Mouse (Mus musculus): ENCODE results near the gene Chd1l. TPM values are rescaled to one million over a fixed set of nuclear protein-coding genes. Genes with fewer than 3 reads are reported as not detected.

The Chd1l gene
- polyA plus RNA-seq, 1 experiment from 2014 or later, result 9.6 TPM

DNA sequence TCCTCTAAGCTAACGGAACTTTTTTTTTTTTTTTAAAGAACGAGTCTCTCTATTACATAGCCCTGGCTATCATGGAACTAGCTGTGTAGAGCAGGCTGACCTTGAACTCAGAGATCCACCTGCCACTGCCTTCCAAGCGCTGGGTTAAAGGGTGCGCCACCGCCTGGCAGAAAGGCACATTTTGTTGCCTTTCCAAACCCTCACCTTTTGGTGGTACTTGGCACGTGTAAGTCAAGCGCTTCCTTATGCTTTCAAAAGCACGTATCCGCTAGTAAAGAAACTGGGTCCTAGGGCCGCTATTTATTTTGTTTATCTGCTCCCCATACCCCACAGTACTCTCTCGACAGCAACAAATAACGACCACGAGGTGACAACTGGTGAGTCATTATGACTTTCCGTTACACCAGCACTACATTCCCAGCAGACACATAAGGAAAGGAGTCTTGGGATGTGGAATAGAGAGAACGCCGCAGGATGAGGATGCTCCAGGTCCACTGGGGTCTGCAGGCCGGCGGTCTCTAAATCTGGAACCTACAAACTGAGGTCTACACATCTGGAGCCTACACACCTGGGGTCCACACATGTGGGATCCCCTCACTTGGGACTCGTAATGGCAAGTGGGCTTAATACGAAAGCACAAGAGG lies 680 bp downstream of the Chd1l start:
- Histone ChIP-seq H3K9ac (replicated peaks; ENCODE audit: low read depth) (peak overlapping the region; percentile 69), H3K27ac (ENCODE audit: low read length) (peak overlapping the region; percentile 87), H3K4me3 (ENCODE audit: low read depth, low read length) (peak overlapping the region; percentile 92), H3K27me3 (replicated peaks; ENCODE audit: insufficient read depth, low read length) (no peaks in the 10 kb centered on the region), H3K9me3 (ENCODE audit: low read length) (no peaks in the 10 kb centered on the region), H3K4me2 (replicated peaks; ENCODE audit: low read depth, low read length) (peak overlapping the region; percentile 71), H3K36me3 (ENCODE audit: insufficient read depth, low read length) (no peaks in the 10 kb centered on the region), H3K4me1 (ENCODE audit: insufficient read depth, low read depth, low read length) (no peaks in the 10 kb centered on the region)
- ATAC-seq, result peak; percentile 15; the same call in 1 of the 2 replicates
- DNase-seq (ENCODE audit: low spot score), result peak; percentile 29
- TF ChIP-seq EP300 (IDR thresholded peaks at IDR 0.05), result no peak
- peak; percentile 62 for TF ChIP-seq CTCF (IDR thresholded peaks at IDR 0.05)
- WGBS, result 4% methylated on average over 20 of the region's 20 CpGs

GRCm38 (mm10) chr3:97600050-97600832 lies 9.8 kb downstream of the Chd1l start:
- no peak overlapping the region for H3K9ac ChIP-seq (replicated peaks; ENCODE audit: low read depth)
- no peaks in the 10 kb centered on the region for H3K27me3 ChIP-seq (replicated peaks; ENCODE audit: insufficient read depth, low read length)
- no peaks in the 10 kb centered on the region for H3K4me1 ChIP-seq (ENCODE audit: insufficient read depth, low read depth, low read length)
- TF ChIP-seq CTCF (IDR thresholded peaks at IDR 0.05), result no peak
- no peak for TF ChIP-seq EP300 (IDR thresholded peaks at IDR 0.05)
- no peak overlapping the region for H3K27ac ChIP-seq (ENCODE audit: low read length)
- DNase-seq (ENCODE audit: low spot score) (no peak), ATAC-seq (no peak)
- H3K4me2 ChIP-seq (replicated peaks; ENCODE audit: low read depth, low read length), result no peak overlapping the region
- 95% methylated on average over 3 of the region's 3 CpGs for WGBS
- H3K4me3 ChIP-seq (ENCODE audit: low read depth, low read length), result no peak overlapping the region
- no peaks in the 10 kb centered on the region for H3K9me3 ChIP-seq (ENCODE audit: low read length)
- H3K36me3 ChIP-seq (ENCODE audit: insufficient read depth, low read length), result no peaks in the 10 kb centered on the region

DNA sequence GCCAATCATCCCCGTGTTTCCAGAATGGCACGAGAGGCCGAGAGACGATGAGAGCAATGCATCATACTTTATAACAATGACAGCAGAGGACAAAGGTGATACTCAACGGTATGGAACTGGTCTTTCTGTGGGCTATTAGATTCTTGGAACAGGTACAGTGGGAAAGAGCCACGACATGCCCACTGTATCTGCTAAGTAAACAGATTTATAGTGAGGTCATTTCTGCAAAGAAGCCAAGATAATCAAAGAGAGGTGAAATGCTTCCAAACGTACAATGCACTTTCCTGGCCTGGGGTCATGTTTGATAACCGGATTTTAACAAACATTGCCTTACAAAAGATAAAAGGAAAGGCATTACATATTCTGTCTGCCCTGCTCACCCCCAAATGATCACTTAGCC lies 13.2 kb downstream of the Chd1l start:
- H3K9me3 ChIP-seq (ENCODE audit: low read length), result no peaks in the 10 kb centered on the region
- TF ChIP-seq EP300 (IDR thresholded peaks at IDR 0.05), result no peak
- TF ChIP-seq CTCF (IDR thresholded peaks at IDR 0.05), result no peak
- no peaks in the 10 kb centered on the region for H3K36me3 ChIP-seq (ENCODE audit: insufficient read depth, low read length)
- no peak for DNase-seq (ENCODE audit: low spot score)
- H3K27me3 ChIP-seq (replicated peaks; ENCODE audit: insufficient read depth, low read length), result no peaks in the 10 kb centered on the region
- no peak for ATAC-seq
- no peak overlapping the region for H3K9ac ChIP-seq (replicated peaks; ENCODE audit: low read depth)
- H3K4me2 ChIP-seq (replicated peaks; ENCODE audit: low read depth, low read length), result no peak overlapping the region
- WGBS, result 32% methylated on average over 8 of the region's 8 CpGs
- no peak overlapping the region for H3K27ac ChIP-seq (ENCODE audit: low read length)
- no peaks in the 10 kb centered on the region for H3K4me1 ChIP-seq (ENCODE audit: insufficient read depth, low read depth, low read length)
- no peak overlapping the region for H3K4me3 ChIP-seq (ENCODE audit: low read depth, low read length)

GRCm38 (mm10) chr3:97595066-97595465 lies 14.9 kb downstream of the Chd1l start:
- Histone ChIP-seq H3K27ac (ENCODE audit: low read length) (no peak overlapping the region), H3K36me3 (ENCODE audit: insufficient read depth, low read length) (no peaks in the 10 kb centered on the region), H3K4me1 (ENCODE audit: insufficient read depth, low read depth, low read length) (no peaks in the 10 kb centered on the region), H3K27me3 (replicated peaks; ENCODE audit: insufficient read depth, low read length) (no peaks in the 10 kb centered on the region), H3K9me3 (ENCODE audit: low read length) (no peaks in the 10 kb centered on the region), H3K4me3 (ENCODE audit: low read depth, low read length) (no peak overlapping the region), H3K4me2 (replicated peaks; ENCODE audit: low read depth, low read length) (no peak overlapping the region), H3K9ac (replicated peaks; ENCODE audit: low read depth) (no peak overlapping the region)
- DNase-seq (ENCODE audit: low spot score) (peak; percentile 71), ATAC-seq (peak; percentile 86)
- TF ChIP-seq EP300 (IDR thresholded peaks at IDR 0.05), result peak; percentile 17; the same call in 1 of the 2 replicates
- no peak for TF ChIP-seq CTCF (IDR thresholded peaks at IDR 0.05)
- 54% methylated on average over 6 of the region's 6 CpGs for WGBS

DNA sequence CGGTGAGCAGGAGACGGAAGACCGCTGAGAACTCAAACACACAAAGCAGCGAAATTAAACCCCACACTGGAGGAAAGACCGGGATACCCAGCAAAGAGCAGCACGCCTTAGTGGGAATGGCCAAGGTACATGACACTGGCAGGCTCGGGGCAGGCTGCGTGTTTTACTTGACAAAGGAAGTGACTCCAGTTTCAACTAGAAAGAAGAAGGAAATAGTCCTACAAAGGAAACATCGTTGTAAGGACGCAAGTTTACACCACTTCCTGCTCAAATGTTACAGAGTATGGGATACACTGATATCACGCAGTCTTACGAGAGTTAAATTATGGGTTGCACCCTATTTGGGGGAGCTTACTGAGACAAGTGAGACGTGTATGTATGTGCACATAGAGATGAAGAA lies 15.9 kb downstream of the Chd1l start:
- Histone ChIP-seq H3K36me3 (ENCODE audit: insufficient read depth, low read length) (0 out of 2 replicates have a peak, but pooled peaks cover 7% of the 10 kb centered on the region), H3K9me3 (ENCODE audit: low read length) (no peaks in the 10 kb centered on the region), H3K4me2 (replicated peaks; ENCODE audit: low read depth, low read length) (no peak overlapping the region), H3K4me3 (ENCODE audit: low read depth, low read length) (no peak overlapping the region), H3K27me3 (replicated peaks; ENCODE audit: insufficient read depth, low read length) (no peaks in the 10 kb centered on the region), H3K9ac (replicated peaks; ENCODE audit: low read depth) (no peak overlapping the region), H3K4me1 (ENCODE audit: insufficient read depth, low read depth, low read length) (no peaks in the 10 kb centered on the region), H3K27ac (ENCODE audit: low read length) (no peak overlapping the region)
- no peak for TF ChIP-seq EP300 (IDR thresholded peaks at IDR 0.05)
- no peak for TF ChIP-seq CTCF (IDR thresholded peaks at IDR 0.05)
- DNase-seq (ENCODE audit: low spot score), result no peak
- ATAC-seq, result no peak
- 58% methylated on average over 13 of the region's 13 CpGs for WGBS

DNA sequence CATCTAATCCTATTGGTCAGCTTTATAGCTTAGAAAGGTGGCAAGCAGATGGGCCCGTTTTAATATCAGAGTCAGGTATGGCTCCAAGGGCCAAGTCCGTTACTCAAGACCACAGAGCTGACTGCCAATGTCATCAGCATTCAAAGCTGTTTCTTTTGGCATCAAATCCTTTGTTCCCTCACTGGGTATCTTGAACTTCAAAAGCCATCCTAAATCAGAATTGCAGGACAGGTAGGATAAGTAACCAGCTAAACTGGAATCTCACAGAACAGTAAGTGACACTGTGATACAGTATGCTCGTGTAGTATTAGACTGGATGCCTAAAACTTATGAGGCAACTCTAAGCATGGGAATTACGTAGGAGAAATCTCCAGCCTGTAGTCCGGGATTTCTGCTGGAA lies 16.9 kb downstream of the Chd1l start:
- Histone ChIP-seq H3K9me3 (ENCODE audit: low read length) (no peaks in the 10 kb centered on the region), H3K4me2 (replicated peaks; ENCODE audit: low read depth, low read length) (no peak overlapping the region), H3K36me3 (ENCODE audit: insufficient read depth, low read length) (0 out of 2 replicates have a peak, but pooled peaks cover 7% of the 10 kb centered on the region), H3K9ac (replicated peaks; ENCODE audit: low read depth) (no peak overlapping the region), H3K27ac (ENCODE audit: low read length) (no peak overlapping the region), H3K4me1 (ENCODE audit: insufficient read depth, low read depth, low read length) (no peaks in the 10 kb centered on the region), H3K27me3 (replicated peaks; ENCODE audit: insufficient read depth, low read length) (no peaks in the 10 kb centered on the region), H3K4me3 (ENCODE audit: low read depth, low read length) (no peak overlapping the region)
- ATAC-seq (no peak), DNase-seq (ENCODE audit: low spot score) (no peak)
- TF ChIP-seq EP300 (IDR thresholded peaks at IDR 0.05), result no peak
- TF ChIP-seq CTCF (IDR thresholded peaks at IDR 0.05), result no peak
- WGBS, result 91% methylated on average over 5 of the region's 5 CpGs
